In genomic region chr5:100844485-100844884, GRCm38 (mm10) we compare ENCODE assay signal across 28 mouse cellular contexts. TPM values are rescaled to one million over a fixed set of nuclear protein-coding genes. Genes with fewer than 3 reads are reported as not detected.
DNase-seq lines count a peak whose midpoint lies in the region; ATAC-seq and TF ChIP-seq lines count a peak whose summit lies in the region.
"Had no signal": no experiment of that assay in that cellular context is flagged by ENCODE, and none has a peak within 500 bp of the region (broad histone marks: within the 10 kb centered on the region; RNA-seq: fewer than 3 reads in every experiment).

No protein-coding gene starts in this region.

- no peak overlapping the region for H3K27ac ChIP-seq in embryonic facial prominence, embryonic 12.5 days
- H3K27ac ChIP-seq in embryonic facial prominence, embryonic 10.5 days (replicated peaks): no peak overlapping the region
- H3K27ac ChIP-seq in heart, embryonic 15.5 days: no peak overlapping the region
- no peak overlapping the region for H3K27ac ChIP-seq in lung, embryonic 14.5 days (ENCODE audit: low read depth)
- no peak overlapping the region for H3K27ac ChIP-seq in stomach, embryonic 15.5 days
- H3K27ac ChIP-seq: hindbrain, embryonic 15.5 days; liver, embryonic 13.5 days; midbrain, embryonic 13.5 days had no signal

- H3K4me2 ChIP-seq in embryonic facial prominence, embryonic 12.5 days (replicated peaks): peak overlapping the region; percentile 100; the same call in 1 of the 2 replicates
- peak overlapping the region; percentile 92 for H3K4me2 ChIP-seq in heart, embryonic 15.5 days
- no peak overlapping the region for H3K4me2 ChIP-seq in lung, embryonic 14.5 days
- H3K4me2 ChIP-seq in stomach, embryonic 15.5 days: peak overlapping the region; percentile 95

- intact Hi-C loops in heart, postnatal 36 days (cut with DNase I): no loop called here

- H3K36me3 ChIP-seq in embryonic facial prominence, embryonic 12.5 days: no peaks in the 10 kb centered on the region
- no peaks in the 10 kb centered on the region for H3K36me3 ChIP-seq in embryonic facial prominence, embryonic 10.5 days (replicated peaks)
- H3K36me3 ChIP-seq in heart, embryonic 15.5 days: peaks cover 2% of the 10 kb centered on the region; the same call in 1 of the 2 replicates
- no peaks in the 10 kb centered on the region for H3K36me3 ChIP-seq in lung, embryonic 14.5 days (ENCODE audit: insufficient read depth)
- no peaks in the 10 kb centered on the region for H3K36me3 ChIP-seq in stomach, embryonic 15.5 days
- H3K36me3 ChIP-seq: hindbrain, embryonic 15.5 days; liver, embryonic 13.5 days; midbrain, embryonic 13.5 days had no signal

- no peak for TF ChIP-seq CTCF in lung, embryonic 14.5 days (IDR thresholded peaks at IDR 0.05; ENCODE audit: low read depth)

- H3K9me3 ChIP-seq in embryonic facial prominence, embryonic 12.5 days: no peaks in the 10 kb centered on the region
- peaks cover 5% of the 10 kb centered on the region for H3K9me3 ChIP-seq in embryonic facial prominence, embryonic 10.5 days
- H3K9me3 ChIP-seq in heart, embryonic 15.5 days (replicated peaks): no peaks in the 10 kb centered on the region; the same call in 1 of the 2 replicates
- H3K9me3 ChIP-seq in lung, embryonic 14.5 days (ENCODE audit: low read depth, low read length): peaks cover 8% of the 10 kb centered on the region
- H3K9me3 ChIP-seq in stomach, embryonic 15.5 days: no peaks in the 10 kb centered on the region
- H3K9me3 ChIP-seq: hindbrain, embryonic 15.5 days; liver, embryonic 13.5 days had no signal

- WGBS in embryonic facial prominence, embryonic 12.5 days: 49% methylated on average over 3 of the region's 3 CpGs
- WGBS in embryonic facial prominence, embryonic 10.5 days: 59% methylated on average over 3 of the region's 3 CpGs
- WGBS in heart, embryonic 15.5 days: 46% methylated on average over 3 of the region's 3 CpGs
- WGBS in lung, embryonic 14.5 days: 39% methylated on average over 3 of the region's 3 CpGs
- WGBS in stomach, embryonic 15.5 days: 36% methylated on average over 3 of the region's 3 CpGs

- no peak overlapping the region for H3K4me3 ChIP-seq in embryonic facial prominence, embryonic 12.5 days
- no peak overlapping the region for H3K4me3 ChIP-seq in embryonic facial prominence, embryonic 10.5 days
- H3K4me3 ChIP-seq in heart, embryonic 15.5 days: peak overlapping the region; percentile 82
- H3K4me3 ChIP-seq in lung, embryonic 14.5 days (ENCODE audit: low read depth, low read length): no peak overlapping the region
- H3K4me3 ChIP-seq in stomach, embryonic 15.5 days (replicated peaks): no peak overlapping the region; the same call in 1 of the 2 replicates

- DNase-seq in embryonic facial prominence, embryonic 10.5 days (ENCODE audit: low spot score): no peak
- no peak for DNase-seq in heart, postnatal 36 days
- DNase-seq in lung, embryonic 14.5 days: peak; percentile 46
- DNase-seq in lung, postnatal 14 days: no peak
- no peak for DNase-seq in gastrocnemius, adult 18-20 months (ENCODE audit: low spot score)
- DNase-seq: adrenal gland, adult 2 months; cerebellum, adult 11 months; cerebellum, adult 9-11 months; gastrocnemius, postnatal 25 days; kidney, postnatal 4 days; left cerebral cortex, postnatal 4 days; liver, embryonic 13.5 days; lung, adult 2 months; lung, postnatal 36 days; right cerebral cortex, postnatal 25 days; spleen, adult 18-20 months; thymus, adult 18-20 months; thymus, postnatal 36 days had no signal

- H3K4me1 ChIP-seq in embryonic facial prominence, embryonic 12.5 days: peaks cover 11% of the 10 kb centered on the region
- peaks cover 21% of the 10 kb centered on the region for H3K4me1 ChIP-seq in embryonic facial prominence, embryonic 10.5 days
- peaks cover 9% of the 10 kb centered on the region for H3K4me1 ChIP-seq in heart, embryonic 15.5 days (replicated peaks)
- peaks cover 3% of the 10 kb centered on the region; the same call in 1 of the 2 replicates for H3K4me1 ChIP-seq in lung, embryonic 14.5 days (ENCODE audit: insufficient read depth)
- 0 out of 2 replicates have a peak, but pooled peaks cover 10% of the 10 kb centered on the region for H3K4me1 ChIP-seq in stomach, embryonic 15.5 days

- no peak overlapping the region for H3K9ac ChIP-seq in embryonic facial prominence, embryonic 12.5 days
- 0 out of 2 replicates have a peak overlapping the region, but pooled peaks have one; percentile 6 for H3K9ac ChIP-seq in heart, embryonic 15.5 days
- H3K9ac ChIP-seq in lung, embryonic 14.5 days: no peak overlapping the region
- H3K9ac ChIP-seq in stomach, embryonic 15.5 days: no peak overlapping the region
- H3K9ac ChIP-seq: hindbrain, embryonic 15.5 days; liver, embryonic 13.5 days; midbrain, embryonic 13.5 days had no signal

- H3K27me3 ChIP-seq in embryonic facial prominence, embryonic 12.5 days: peaks cover 54% of the 10 kb centered on the region
- H3K27me3 ChIP-seq in embryonic facial prominence, embryonic 10.5 days (replicated peaks; ENCODE audit: low read depth, poor library complexity, severe bottlenecking): peaks cover 60% of the 10 kb centered on the region
- no peaks in the 10 kb centered on the region for H3K27me3 ChIP-seq in heart, embryonic 15.5 days
- H3K27me3 ChIP-seq in lung, embryonic 14.5 days (ENCODE audit: insufficient read depth, low read length): peaks cover 32% of the 10 kb centered on the region; the same call in 1 of the 2 replicates
- peaks cover 10% of the 10 kb centered on the region; the same call in 1 of the 2 replicates for H3K27me3 ChIP-seq in stomach, embryonic 15.5 days (replicated peaks)
- H3K27me3 ChIP-seq: Patski had no signal

- no peak for ATAC-seq in embryonic facial prominence, embryonic 12.5 days (ENCODE audit: insufficient number of reproducible peaks, insufficient read depth, low FRiP score, low TSS enrichment)
- no peak for ATAC-seq in heart, embryonic 15.5 days (replicated peaks; ENCODE audit: insufficient number of reproducible peaks, insufficient read depth, low FRiP score, low read depth)
- ATAC-seq in lung, embryonic 14.5 days (ENCODE audit: insufficient read depth): no peak
- ATAC-seq in stomach, embryonic 15.5 days (ENCODE audit: insufficient read depth, low FRiP score, low read depth): no peak
- ATAC-seq: CD4-positive, CD25-positive, alpha-beta regulatory T cell, adult 4 months; forebrain, postnatal 0 days; intestine, embryonic 16.5 days; midbrain, embryonic 13.5 days; Patski had no signal

RNA-seq across cellular contexts. Expression of gene Gpat3, which starts 1.0 kb away (rescaled TPM):
- polyA plus RNA-seq in embryonic facial prominence, embryonic 12.5 days (2016; fragmentation: Nextera tagmentation; extraction: Ambion mirVana): 0.84 and 0.89 TPM in 2 replicates
- 0.74 and 0.90 TPM in 2 replicates for polyA plus RNA-seq in embryonic facial prominence, embryonic 10.5 days (2016; fragmentation: Nextera tagmentation; extraction: Ambion mirVana)
- polyA plus RNA-seq in heart, embryonic 15.5 days (2015; fragmentation: Nextera tagmentation; extraction: Ambion mirVana): 14.3 and 15.5 TPM in 2 replicates
- total RNA-seq in heart, postnatal 36 days (2021): 10 to 100 TPM; 21.6 to 27.8 TPM
- 0.63 and 0.93 TPM in 2 replicates for polyA plus RNA-seq in lung, embryonic 14.5 days (2014; fragmentation: Nextera tagmentation; extraction: Ambion mirVana)
- 3.7 and 5.1 TPM in 2 replicates for polyA plus RNA-seq in stomach, embryonic 15.5 days (2015; fragmentation: Nextera tagmentation; extraction: Ambion mirVana)
- total RNA-seq in gastrocnemius, adult 18-20 months (2021): 10 to 100 TPM in 1 of 2 experiments, 1 to 10 TPM in 1; 4.8 to 10.3 TPM
- total RNA-seq: common myeloid progenitor, adult 5-6 weeks had no signal

RNA-seq across cellular contexts. Expression of gene Abraxas1, which starts 23.7 kb away (rescaled TPM):
- polyA plus RNA-seq in embryonic facial prominence, embryonic 12.5 days (2016; fragmentation: Nextera tagmentation; extraction: Ambion mirVana): 33.8 and 38.2 TPM in 2 replicates
- polyA plus RNA-seq in embryonic facial prominence, embryonic 10.5 days (2016; fragmentation: Nextera tagmentation; extraction: Ambion mirVana): 30.7 and 32.8 TPM in 2 replicates
- 31.2 and 33.9 TPM in 2 replicates for polyA plus RNA-seq in heart, embryonic 15.5 days (2015; fragmentation: Nextera tagmentation; extraction: Ambion mirVana)
- 10 to 100 TPM; 11.0 to 13.2 TPM for total RNA-seq in heart, postnatal 36 days (2021)
- 30.2 and 32.0 TPM in 2 replicates for polyA plus RNA-seq in lung, embryonic 14.5 days (2014; fragmentation: Nextera tagmentation; extraction: Ambion mirVana)
- polyA plus RNA-seq in stomach, embryonic 15.5 days (2015; fragmentation: Nextera tagmentation; extraction: Ambion mirVana): 27.9 TPM in 2 replicates
- 1 to 10 TPM; 4.1 to 4.9 TPM for total RNA-seq in gastrocnemius, adult 18-20 months (2021)

RNA-seq across cellular contexts. Expression of gene Mrps18c, which starts 46.1 kb away (rescaled TPM):
- 173 and 186 TPM in 2 replicates for polyA plus RNA-seq in embryonic facial prominence, embryonic 12.5 days (2016; fragmentation: Nextera tagmentation; extraction: Ambion mirVana)
- polyA plus RNA-seq in embryonic facial prominence, embryonic 10.5 days (2016; fragmentation: Nextera tagmentation; extraction: Ambion mirVana): 202 and 214 TPM in 2 replicates
- 121 and 134 TPM in 2 replicates for polyA plus RNA-seq in heart, embryonic 15.5 days (2015; fragmentation: Nextera tagmentation; extraction: Ambion mirVana)
- total RNA-seq in heart, postnatal 36 days (2021): 10 to 100 TPM; 81.3 to 84.8 TPM
- polyA plus RNA-seq in lung, embryonic 14.5 days (2014; fragmentation: Nextera tagmentation; extraction: Ambion mirVana): 161 and 167 TPM in 2 replicates
- 169 and 170 TPM in 2 replicates for polyA plus RNA-seq in stomach, embryonic 15.5 days (2015; fragmentation: Nextera tagmentation; extraction: Ambion mirVana)
- 10 to 100 TPM; 69.9 to 71.4 TPM for total RNA-seq in gastrocnemius, adult 18-20 months (2021)

RNA-seq across cellular contexts. Expression of gene Helq, which starts 46.1 kb away (rescaled TPM):
- 23.6 and 25.4 TPM in 2 replicates for polyA plus RNA-seq in embryonic facial prominence, embryonic 12.5 days (2016; fragmentation: Nextera tagmentation; extraction: Ambion mirVana)
- 24.0 and 25.4 TPM in 2 replicates for polyA plus RNA-seq in embryonic facial prominence, embryonic 10.5 days (2016; fragmentation: Nextera tagmentation; extraction: Ambion mirVana)
- polyA plus RNA-seq in heart, embryonic 15.5 days (2015; fragmentation: Nextera tagmentation; extraction: Ambion mirVana): 9.2 and 9.5 TPM in 2 replicates
- 1 to 10 TPM; 2.1 to 3.6 TPM for total RNA-seq in heart, postnatal 36 days (2021)
- polyA plus RNA-seq in lung, embryonic 14.5 days (2014; fragmentation: Nextera tagmentation; extraction: Ambion mirVana): 20.3 and 21.6 TPM in 2 replicates
- 13.3 and 14.9 TPM in 2 replicates for polyA plus RNA-seq in stomach, embryonic 15.5 days (2015; fragmentation: Nextera tagmentation; extraction: Ambion mirVana)
- total RNA-seq in gastrocnemius, adult 18-20 months (2021): 1 to 10 TPM; 3.5 to 4.5 TPM
